Mouse (Mus musculus) 3134 (cell line): ENCODE data around the gene Rilp.

Experiments used
- DNase-seq: peaks from one replicate; pipeline ENCODE4 v3.0.0-alpha.2; 2011; ENCODE audit warnings: low spot score; ENCODE audit not compliant: insufficient read length; ENCODE audit errors: extremely low read depth

Rilp gene

DNA sequence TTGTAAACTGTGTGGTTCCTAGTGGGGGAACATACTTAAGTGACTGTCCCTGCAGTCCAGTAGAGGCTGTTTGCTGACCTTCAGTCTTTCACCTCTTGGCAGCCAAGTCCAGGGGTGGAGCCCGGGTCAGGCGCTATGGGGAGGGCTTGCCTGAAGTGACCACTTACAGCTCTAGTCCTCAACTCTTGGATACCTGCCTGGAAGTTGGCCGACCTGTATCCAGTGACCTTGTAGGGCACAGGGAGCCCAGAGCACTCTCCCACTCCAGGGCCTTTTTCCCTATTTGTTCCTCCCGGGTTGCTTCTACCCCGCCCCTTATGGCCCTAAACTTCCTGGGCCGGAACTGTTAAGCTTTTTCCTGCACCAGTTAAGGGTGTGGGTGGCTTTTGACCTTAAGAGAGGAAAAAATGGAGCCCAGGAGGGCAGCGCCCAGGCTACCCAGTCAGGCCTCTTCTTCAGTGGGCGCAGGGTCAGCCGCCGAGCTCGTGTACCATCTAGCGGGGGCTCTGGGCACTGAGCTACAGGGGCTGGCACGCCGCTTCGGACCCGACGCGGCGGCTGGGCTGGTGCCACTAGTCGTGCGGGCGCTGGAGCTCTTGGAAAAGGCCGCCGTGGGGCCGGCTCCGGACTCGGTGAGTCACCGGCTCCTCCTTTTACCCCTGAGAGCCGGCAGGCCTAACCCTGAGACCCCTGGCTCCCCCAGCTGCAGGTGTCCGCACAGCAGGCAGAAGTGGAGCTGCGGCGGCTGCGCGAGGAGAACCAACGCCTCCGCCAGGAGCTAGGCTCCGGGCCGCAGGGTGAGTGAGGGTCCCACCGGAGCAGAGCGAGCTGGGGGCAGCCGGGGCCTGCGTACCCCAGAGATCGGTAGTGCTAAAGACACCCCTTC is at the start of gene Rilp:
TSS of gene Rilp (plus strand) at position 354 of the 886 bp plus-strand sequence.
- DNase-seq = peak; percentile 85

DNA sequence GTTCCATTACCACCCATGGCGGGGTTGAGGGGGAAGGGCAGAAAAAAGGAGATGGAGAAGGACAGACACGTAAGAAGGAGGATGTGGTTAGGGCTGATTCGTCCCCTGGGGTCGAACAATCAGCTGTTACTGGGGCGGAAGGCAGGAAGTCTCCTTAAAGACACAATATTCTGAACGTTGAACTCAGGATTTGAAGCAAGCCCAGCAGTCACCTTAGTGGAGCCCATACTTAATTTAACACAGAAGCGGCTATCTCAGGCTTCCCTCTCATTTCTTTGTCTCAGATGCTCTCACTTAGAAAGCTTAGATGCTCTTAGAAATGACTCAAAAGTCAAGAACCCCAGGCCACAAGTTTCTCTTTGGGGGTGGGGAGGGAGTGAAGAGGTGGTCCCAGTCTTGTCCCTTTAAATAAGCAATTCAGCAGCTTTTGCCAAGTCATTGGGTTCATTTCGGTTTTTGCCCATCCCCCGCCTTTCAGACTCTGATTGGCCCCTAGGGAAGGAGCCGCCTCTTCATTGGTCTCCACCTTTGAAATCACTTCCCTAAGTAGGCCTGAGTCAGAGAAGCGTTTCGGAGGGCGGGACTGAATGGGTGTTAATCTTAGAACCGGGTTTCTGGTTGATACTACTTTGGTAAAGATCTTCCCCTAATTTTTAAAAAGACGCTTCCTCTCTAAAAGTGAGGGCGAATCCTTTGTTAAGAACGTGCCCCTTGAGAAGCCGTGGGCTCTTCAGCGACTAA is 49.6 kb upstream of the Rilp start:
- DNase-seq = peak; percentile 79

DNA sequence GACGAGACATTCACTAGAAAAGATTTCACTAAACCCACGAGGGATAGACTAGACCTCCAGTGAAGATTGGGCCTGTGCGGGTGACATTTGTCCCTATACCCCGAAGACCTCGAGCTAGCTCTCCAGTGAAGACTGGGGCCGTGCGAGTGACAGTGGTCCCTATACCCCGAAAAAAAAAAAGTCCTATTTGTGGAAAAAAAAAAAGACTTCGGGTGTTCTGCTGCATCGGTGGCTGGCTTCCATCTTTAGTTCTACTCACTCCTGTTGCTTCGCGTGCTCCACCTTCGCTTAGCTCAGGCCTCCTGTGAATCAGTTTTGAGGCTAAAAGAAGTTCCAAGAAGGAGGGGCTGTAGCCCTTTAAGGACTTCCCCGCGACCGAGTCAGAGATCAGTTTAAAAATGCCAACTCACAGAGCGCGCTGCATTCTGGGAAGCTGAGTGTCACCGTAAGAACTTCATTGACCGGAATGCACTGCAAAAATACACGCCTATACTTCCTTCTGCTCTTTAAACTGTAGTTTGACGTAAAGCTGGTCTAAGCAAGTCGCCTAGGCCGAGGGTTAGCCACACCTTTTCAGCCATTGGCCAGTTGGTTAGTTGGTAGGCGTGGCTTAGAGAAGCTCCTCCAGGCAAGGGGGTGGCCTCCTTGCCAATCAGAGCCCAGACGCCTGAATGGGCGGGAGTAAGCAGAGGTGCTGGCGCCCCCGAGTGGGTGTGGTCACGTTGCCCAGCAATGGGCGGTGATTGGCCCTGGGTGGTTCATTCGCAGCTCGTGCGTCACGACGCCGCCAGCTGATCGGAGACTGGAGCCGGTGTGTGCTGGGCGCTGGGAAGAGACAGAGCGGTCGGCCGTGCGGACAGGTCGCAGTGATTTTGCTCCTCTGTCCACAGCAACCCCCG is 48.8 kb upstream of the Rilp start, which contains the start of gene Tlcd2:
TSS of gene Tlcd2 (plus strand) at position 872 of the 899 bp plus-strand sequence.
- peak; percentile 100 for DNase-seq

DNA sequence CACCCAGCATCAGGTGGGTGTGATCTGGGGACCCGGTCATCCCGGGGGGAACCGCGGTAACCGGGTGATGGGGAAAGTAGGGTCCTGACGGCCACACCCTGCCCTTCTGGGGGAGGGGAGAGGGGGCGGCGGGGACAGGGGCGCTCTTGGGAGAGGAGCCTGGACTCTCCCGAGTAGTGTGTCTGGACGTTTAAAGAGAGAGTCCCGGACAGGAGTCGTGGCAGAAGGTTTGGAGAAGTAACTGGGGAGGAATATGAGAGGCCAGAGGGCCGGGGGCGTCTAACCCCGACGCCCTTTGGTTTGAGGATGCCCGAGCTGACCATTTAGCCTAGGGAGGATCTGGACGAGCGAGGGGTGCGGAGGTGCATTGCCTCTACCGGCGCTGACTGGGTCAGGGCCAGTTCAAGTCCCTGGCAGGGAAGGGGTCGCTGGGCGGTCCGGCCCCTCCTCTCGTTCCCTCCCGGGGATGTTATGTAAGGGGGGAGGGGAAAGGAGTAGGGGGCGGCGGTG is 48.1 kb upstream of the Rilp start:
- no peak for DNase-seq

DNA sequence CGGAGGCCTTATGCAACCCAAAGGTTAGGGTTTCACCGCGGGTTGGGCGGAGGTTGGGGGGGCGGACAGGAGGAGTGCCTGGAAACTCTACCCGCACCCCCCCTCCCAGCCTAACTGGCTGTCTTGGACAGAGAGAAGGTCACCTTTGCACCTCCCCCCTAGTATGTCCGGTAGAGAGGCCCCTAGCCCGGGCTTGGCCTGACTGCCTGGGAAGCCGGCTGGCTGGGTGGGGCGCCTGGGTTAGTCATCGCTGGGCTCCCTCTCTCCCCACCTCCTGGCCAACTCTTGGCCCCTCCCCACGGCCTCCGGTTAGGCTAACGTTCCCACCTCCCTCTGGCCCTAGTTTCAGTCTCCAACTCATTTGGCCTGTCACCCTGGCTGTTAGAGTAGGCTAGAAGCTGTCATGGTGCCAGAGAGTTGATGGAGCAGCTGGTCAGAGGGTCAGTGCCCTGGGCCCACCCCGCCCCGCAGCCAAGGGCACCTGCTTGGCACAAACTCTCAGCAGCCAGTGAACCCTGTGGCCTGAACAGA is 47.6 kb upstream of the Rilp start:
- DNase-seq = peak; percentile 93

DNA sequence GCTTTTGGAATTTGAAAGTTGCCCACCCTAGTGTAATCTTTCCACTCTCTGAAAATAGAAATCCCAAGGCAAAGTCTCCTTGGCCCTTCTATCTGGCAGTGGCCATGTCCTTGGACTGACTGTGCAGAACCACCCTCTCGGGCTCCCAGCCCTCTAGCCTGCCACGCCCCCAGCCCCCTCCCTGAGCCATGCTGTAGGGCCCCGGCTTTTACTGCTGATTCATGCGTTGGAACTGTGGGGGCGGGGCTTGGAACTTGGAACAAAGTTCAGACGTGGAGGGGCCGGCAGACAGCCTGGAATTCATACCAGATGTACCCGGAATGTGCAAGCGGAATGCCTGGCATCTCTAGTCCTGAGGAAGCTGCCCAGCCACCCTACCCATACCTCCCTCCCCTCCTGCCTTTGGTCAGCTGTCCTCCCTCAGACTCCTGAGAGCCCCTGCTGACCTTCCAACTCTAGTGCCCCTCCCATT is 47.0 kb upstream of the Rilp start:
- DNase-seq = peak; percentile 95

DNA sequence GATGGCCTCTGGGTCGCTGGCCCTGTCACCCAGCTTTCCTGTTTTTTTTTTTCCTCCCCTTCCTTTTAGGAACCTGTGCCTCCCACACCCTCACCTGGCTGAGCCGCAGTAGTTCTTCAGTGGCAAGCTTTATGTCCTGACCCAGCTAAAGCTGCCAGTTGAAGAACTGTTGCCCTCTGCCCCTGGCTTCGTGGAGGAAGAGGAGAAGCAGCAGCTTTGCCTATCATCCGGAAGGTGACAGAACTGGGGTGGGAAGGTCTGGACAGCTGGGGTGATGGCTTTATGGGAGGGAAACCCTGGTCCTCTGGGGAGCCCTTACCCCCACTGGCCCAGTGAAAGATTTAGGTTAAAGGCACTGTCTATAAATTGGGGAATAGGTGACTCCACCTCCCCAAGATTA is 46.3 kb upstream of the Rilp start:
- DNase-seq = no peak

DNA sequence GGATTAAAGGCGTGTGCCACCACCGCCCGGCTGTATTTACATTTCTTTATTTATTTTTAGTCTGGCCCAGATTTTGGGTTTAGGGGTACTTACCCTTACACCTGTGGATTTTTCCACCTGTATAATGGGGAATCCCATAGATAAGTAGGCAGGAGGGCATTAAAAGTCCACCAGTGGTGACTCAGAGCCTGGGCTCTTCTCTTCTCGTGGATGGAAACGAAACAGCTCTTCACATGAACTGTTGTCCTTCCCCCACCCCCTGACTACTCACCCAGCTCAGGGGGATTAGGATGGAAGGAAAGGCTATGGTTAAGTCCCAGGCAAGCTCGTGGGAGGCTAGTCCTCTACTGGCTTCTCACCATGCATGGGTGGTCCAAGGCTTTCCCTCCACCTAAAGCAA is 45.5 kb upstream of the Rilp start:
- DNase-seq = no peak

DNA sequence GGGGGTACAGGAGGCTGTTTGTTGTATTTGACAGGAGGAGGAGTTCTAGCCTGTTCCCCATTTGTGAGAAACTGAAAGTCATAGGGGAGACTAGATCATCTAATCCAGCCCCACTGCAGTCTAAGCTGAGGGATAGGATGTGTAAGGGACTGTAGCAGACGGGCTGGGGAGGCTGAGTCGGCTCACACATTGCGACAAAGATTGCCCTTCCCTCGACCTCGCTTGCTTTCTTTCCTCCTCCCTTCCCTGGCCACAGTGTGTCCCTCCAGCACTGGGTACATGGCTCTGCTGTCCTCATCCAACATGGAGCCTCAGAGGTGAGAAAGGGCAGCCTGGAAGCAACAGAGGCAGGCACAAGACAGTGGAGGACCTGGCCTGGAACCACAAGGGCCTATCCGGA is 44.8 kb upstream of the Rilp start:
- DNase-seq = no peak

DNA sequence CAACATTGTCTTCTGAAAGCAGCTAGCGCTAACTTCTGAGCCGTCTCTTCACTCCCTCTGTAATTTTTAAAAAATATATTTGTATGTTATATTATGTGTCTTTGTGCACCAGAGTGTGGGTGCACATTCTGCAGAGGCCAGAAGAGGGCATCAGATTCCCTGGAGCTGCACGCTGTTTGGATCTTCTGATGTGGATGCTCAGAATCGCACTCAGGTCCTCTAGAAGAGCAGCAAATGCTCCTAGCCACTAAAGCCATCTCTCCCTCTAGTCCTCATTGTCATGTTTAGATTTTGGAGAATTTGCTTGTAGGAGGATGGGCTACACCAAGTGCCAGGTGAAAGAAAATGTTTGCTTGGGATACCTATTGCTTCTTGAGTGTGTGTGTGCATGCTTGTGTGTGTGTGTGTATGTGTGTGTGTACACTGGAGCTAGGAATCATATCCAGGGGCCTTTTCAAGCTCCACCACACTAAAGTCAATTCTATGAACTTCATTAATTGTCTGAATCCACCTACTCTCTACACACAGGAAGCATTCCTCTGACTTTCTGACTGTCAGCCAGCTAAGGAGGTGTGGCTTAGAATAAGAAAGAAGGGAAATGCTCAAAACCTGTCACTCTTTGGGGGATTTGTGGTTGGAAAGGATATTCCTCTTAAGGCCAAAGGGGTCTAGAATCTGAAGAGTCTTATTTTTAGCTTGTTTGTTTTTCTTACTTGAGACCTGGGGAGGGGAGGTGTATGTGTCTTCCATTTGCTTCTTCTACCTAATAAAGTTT is 43.0 kb upstream of the Rilp start:
- no peak for DNase-seq

DNA sequence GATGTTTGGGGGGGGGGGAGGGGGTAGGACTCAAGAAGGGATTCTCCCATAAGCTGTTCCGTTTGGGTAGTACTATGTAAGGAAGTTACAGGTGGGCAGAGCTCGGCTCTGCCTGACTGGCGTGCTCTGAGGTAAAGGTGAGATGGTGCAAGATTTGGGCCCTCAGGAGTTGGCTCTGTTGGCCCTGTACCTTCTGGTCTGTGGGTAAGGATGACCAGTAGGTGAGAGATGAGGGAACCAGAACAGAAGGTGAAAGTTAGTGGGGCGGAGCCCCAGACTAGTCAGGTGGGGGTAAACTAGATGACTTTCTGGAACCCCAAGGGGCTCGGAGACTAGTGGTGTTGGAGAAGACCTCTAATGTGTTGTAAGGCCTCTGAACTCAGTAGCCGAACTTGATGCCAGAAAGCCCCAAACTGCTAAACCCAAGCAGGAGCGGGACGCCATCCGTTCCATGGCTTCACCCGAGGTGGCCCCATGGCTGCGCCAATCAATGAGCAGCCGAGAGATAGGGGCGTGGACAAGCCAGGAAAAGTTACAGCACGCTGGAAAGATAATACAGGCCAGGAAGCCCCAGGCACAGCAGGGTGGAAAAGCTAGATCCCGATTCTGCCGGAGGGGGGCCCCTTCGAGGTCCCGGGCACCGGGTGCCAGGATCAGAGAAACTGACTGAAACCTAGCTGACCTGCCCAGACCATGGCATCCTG is 42.2 kb upstream of the Rilp start:
- DNase-seq = no peak

DNA sequence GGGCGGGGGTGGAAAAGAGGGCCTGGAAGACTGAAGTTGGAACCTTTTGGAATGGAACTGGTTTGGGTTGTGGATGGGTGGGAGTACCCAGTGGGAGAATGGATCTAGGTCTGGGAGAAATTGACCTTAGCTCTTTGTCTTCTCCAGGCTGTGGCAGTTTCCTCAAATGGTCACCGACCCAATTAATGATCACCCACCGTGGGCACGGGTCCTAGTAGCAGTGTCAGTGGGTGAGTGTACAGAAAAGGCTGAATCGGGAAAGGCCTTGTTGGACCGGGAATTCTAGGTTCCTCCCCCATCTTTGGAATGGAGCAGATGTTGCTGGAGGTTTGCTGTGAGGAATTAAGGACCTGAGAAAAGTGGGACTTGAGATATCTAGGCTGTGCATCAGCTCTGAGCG is 41.5 kb upstream of the Rilp start:
- DNase-seq = no peak

DNA sequence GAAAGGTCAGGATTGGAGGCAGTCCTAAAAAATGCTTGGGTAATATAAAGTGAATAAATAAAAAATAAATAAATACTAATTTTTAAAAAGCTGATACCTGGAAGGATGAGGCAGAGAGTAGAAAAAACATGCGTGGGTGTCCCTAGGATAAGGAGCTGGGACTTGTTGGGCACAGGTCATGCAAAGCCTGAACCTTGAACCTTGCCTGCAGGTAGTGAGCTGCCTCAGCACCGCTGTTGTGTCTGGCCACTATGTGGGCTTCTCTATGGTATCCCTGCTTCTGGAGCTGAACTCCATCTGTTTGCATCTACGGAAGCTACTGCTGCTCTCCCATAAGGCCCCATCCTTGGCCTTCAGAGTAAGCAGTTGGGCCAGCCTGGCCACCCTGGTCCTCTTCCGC is 40.6 kb upstream of the Rilp start:
- DNase-seq = no peak

DNA sequence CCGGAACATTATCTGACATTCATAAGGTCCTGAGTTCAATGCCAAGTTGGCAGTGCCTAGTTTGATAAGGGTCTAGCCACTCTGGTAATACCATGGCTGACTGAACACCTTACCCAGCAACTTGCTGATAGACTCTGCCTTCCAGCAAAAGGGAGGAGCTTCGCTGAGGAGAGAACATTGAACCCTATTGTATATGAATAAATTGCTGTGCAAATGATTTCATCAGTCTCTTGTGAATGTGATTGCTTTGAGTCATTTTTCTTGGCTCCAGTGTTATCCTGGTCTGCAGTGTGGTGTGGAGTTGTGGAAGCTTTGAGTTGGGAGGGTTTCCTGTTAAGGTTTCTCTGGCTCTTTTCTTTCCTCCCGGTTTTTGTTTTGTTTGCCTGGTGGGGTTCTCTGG is 39.2 kb upstream of the Rilp start:
- no peak for DNase-seq

DNA sequence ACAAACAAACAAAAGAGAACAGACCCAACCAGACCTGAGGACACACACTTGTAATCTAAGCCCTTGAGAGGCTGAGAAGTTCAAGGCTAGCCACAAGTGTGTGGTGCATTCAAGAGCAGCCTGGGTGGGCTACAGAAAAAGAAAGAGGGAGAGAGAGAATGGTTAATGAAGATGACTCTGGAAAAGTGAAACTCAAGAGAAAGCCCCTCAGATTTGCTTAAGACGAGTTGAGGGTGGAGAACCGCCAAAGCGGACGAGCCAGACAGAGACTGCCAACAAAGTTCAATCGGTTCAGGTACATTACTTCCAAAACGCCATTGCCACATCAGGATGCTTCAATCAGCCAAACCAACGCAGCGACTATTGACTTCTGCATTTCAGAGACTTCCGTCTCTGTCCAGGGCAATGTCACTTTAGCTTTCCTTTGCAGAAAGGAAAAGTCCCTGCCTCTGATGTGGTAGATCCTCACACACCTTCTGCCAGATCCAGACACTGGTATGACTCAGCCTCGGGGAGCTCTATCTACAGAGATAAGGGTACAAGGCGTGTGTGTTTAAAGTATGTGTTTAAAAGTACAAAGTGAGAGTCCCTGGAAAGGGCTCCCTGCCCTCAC is 37.3 kb upstream of the Rilp start:
- no peak for DNase-seq

DNA sequence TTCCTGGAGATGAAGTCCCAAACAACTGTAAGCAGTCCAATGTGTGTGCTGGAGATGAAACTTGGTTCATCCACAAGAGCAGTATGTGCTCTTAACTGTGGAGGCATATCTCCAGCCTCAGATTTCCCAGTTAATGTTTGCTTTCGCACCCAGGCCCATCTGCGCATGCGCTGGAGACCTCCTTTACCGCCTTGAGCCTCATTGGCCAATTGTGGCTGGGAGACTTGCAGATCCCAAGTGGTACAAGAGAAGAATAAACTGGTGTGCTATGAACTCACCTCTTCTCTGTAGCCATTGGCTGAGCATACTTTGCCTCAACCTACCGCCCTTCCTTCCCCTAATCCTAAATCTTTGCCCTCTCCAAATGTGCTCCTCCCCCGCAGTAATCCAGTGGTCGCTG is 36.5 kb upstream of the Rilp start:
- DNase-seq = no peak

DNA sequence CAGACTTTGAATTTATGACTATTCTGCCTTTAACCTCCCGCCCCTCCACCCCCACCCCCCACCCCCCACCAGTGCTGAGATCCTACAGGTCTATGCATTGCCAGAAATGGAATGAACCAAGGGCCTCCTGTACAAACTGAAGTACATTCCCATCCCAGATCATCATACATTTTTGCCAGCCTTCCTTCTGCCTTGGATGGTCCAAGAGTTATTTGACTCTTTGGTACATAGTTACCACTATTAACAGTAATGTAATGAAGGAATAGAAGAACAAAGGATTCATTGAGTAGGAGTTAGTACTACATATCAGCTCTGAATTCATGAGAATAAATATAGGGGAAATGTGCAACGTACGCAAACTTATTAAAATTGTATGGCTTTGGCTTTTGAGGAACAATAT is 23.7 kb upstream of the Rilp start:
- no peak for DNase-seq

DNA sequence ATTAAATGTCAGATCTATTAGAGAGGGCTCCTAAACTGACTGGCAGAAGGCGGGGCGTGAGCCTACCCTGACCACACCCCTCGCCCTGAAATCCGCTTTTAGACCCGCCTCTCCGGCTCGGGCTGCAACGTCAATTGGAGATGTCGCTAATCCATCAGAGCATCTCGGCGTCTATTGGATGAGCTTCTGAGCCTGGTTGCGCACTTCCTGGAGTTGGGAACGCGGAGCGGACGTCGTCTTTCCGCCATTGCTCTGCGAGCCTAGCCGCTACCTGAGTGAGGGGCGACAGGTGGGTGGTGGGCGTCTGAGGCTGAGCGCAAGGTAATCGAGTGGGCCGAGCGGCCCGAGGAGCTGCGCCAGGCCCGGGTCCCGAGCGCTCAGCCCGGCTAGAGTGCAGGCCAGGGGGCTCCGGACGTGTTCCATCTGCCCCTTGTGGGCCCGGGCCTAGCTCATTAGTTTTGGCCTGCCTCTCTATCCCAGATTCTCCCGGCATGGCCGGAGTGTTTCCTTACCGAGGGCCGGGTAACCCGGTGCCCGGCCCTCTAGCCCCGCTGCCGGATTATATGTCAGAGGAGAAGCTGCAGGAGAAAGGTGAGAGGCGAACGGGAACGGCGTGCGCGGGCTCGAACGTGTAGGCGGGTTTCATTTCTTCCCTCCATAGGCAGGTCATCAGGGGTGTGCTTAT is 23.2 kb upstream of the Rilp start, which contains the start of gene Prpf8:
TSS of gene Prpf8 (plus strand) at position 216 of the 685 bp plus-strand sequence.
- DNase-seq = peak; percentile 96
